Comparison of ENCODE assay signal across 8 mouse cellular contexts in the genomic region with DNA sequence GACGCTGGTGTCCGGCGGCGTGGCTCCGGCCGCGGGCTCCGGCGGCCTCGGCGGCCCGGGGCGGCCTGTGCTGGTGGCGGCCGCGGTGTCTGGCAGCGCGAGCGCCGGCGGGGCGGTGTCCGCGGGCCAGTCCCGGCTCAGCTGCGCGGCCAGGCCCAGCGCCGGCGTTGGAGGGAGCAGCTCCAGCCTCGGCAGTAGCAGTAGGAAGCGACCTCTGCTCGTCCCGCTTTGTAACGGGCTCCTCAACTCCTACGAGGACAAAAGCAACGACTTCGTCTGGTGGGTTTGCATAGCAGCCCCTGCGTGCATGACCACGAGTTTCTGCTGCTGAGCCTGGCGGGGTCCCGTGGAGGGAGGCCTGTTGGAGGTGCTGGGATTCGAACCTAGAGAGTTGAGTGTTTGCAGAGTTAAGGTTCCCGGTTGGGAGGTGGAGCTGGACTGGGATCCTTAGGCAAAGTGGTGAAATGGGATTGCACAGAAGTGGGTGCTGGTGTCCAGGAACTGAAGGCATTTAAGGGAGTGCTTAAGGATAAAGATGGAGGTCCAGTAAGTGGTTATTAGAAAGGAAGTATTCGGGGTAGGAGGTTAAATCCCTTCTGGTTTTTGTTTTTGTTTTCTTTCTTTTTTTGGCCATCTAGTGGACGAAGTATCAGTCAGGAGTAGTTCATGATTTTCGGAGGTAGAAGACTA. TPM values are rescaled to one million over a fixed set of nuclear protein-coding genes. Genes with fewer than 3 reads are reported as not detected.
DNase-seq lines count a peak whose midpoint lies in the region; ATAC-seq and TF ChIP-seq lines count a peak whose summit lies in the region.
"Not testable (repeated sequence)": the region's sequence is repeated elsewhere in the genome, so short reads cannot be mapped to it uniquely, and the experiment has no call there.

No protein-coding gene starts in this region.

- peak overlapping the region; percentile 99 for H3K27ac ChIP-seq in hindbrain, embryonic 15.5 days (replicated peaks)
- H3K27ac ChIP-seq in left cerebral cortex, adult 2 months: peak overlapping the region; percentile 49; the same call in 1 of the 2 replicates
- H3K27ac ChIP-seq in macrophage: peak overlapping the region; percentile 62

- peak; percentile 57 for ATAC-seq in hindbrain, embryonic 15.5 days (ENCODE audit: low FRiP score, low read depth)

- peak overlapping the region; percentile 51 for H3K4me2 ChIP-seq in hindbrain, embryonic 15.5 days

- H3K9ac ChIP-seq in hindbrain, embryonic 15.5 days: peak overlapping the region; percentile 52

- H3K9me3 ChIP-seq in hindbrain, embryonic 15.5 days: not testable (repeated sequence)

- not testable (repeated sequence) for H3K27me3 ChIP-seq in hindbrain, embryonic 15.5 days

- peak; percentile 68 for DNase-seq in NIH3T3 (ENCODE audit: low read depth)
- DNase-seq in cerebellum, postnatal 10 days: peak; percentile 59 to 66
- peak; percentile 49 for DNase-seq in forelimb bud, embryonic 11.5 days (ENCODE audit: low read depth, low spot score)
- peak in 1 of 2 experiments; percentile 21 for DNase-seq in left cerebral cortex, adult 2 months (ENCODE audit: extremely low spot score in 1 of 2, low spot score in 2 of 2)
- DNase-seq in retina, postnatal 7 days (ENCODE audit: low read depth, low spot score): peak; percentile 16
- DNase-seq in urinary bladder, postnatal 25 days (ENCODE audit: low spot score): peak; percentile 20

- peaks cover 51% of the 10 kb centered on the region for H3K79me2 ChIP-seq in macrophage (ENCODE audit: inconsistent target)

- under 1% methylated on average over 22 of the region's 47 CpGs for WGBS in hindbrain, embryonic 15.5 days
- WGBS in macrophage (ENCODE audit: missing documents): 0% methylated on average over 14 of the region's 47 CpGs

- TF ChIP-seq CTCF in left cerebral cortex, adult 2 months (IDR thresholded peaks at IDR 0.05): peak; percentile 22

- peaks cover 24% of the 10 kb centered on the region for H3K4me1 ChIP-seq in hindbrain, embryonic 15.5 days (replicated peaks)

- not testable (repeated sequence) for H3K36me3 ChIP-seq in hindbrain, embryonic 15.5 days; macrophage (ENCODE audit: inconsistent target)

- H3K4me3 ChIP-seq in hindbrain, embryonic 15.5 days: peak overlapping the region; percentile 80
- H3K4me3 ChIP-seq in left cerebral cortex, adult 2 months: peak overlapping the region; percentile 80
- H3K4me3 ChIP-seq in macrophage (ENCODE audit: inconsistent target): peak overlapping the region; percentile 77

- intact Hi-C loops in left cerebral cortex, adult 2 months (cut with DNase I): loop anchor here (10.0 kb wide), 1 partner anchor 1678 kb away; no protein-coding TSS in a partner anchor

RNA-seq across cellular contexts. Expression of gene Cop1, which starts 0.6 kb away (rescaled TPM):
- polyA plus RNA-seq in hindbrain, embryonic 15.5 days (2015; fragmentation: Nextera tagmentation; extraction: Ambion mirVana): 96.1 and 96.2 TPM in 2 replicates
- total RNA-seq in left cerebral cortex, adult 2 months (2021): 100 to 1,000 TPM; 171 to 172 TPM
- total RNA-seq in macrophage (2018; cell fraction: chromatin; rRNA removed): 100 to 1,000 TPM; 278 to 811 (median 359) TPM
- total RNA-seq in macrophage (2018; cell fraction: cytosol; rRNA removed): 10 to 100 TPM; 51.6 to 91.6 (median 66.1) TPM
- 100 to 1,000 TPM; 145 to 417 (median 202) TPM for total RNA-seq in macrophage (2018; cell fraction: nucleus; rRNA removed)
- polyA plus RNA-seq in macrophage (2018): 55.3 to 135 TPM (median 58.5 TPM) in 3 replicates

Comparison
In these comparisons a context has a peak if more than half of its experiments do, and no peak if none do; other contexts are left out.
1. H3K27ac ChIP-seq: peak in every context shown above with its lines; median percentile 99 in hindbrain, embryonic 15.5 days; 62 in macrophage; 49 in left cerebral cortex, adult 2 months.